Mouse (Mus musculus): ENCODE results near the gene Myo10.
"Not testable (repeated sequence)": the region's sequence is repeated elsewhere in the genome, so short reads cannot be mapped to it uniquely, and the experiment has no call there.

The Myo10 gene

GRCm38 (mm10) chr15:25715218-25715995, 93.1 kb downstream of the Myo10 start:
- ATAC-seq (ENCODE audit: insufficient number of reproducible peaks, low FRiP score, low TSS enrichment) = peak; percentile 60

- ATAC-seq (ENCODE audit: insufficient number of reproducible peaks, low FRiP score, low TSS enrichment) = no peak
Observed at GRCm38 (mm10) chr15:25715996-25716395, 93.7 kb downstream of the Myo10 start.

- ATAC-seq (ENCODE audit: insufficient number of reproducible peaks, low FRiP score, low TSS enrichment) = no peak
Observed at GRCm38 (mm10) chr15:25717006-25717405, 94.7 kb downstream of the Myo10 start.

- not testable (repeated sequence) for ATAC-seq (ENCODE audit: insufficient number of reproducible peaks, low FRiP score, low TSS enrichment)
Observed at GRCm38 (mm10) chr15:25718104-25718503, 95.8 kb downstream of the Myo10 start.

GRCm38 (mm10) chr15:25719270-25719669, 96.9 kb downstream of the Myo10 start:
- ATAC-seq (ENCODE audit: insufficient number of reproducible peaks, low FRiP score, low TSS enrichment) = no peak

- no peak for ATAC-seq (ENCODE audit: insufficient number of reproducible peaks, low FRiP score, low TSS enrichment)
Observed at GRCm38 (mm10) chr15:25720263-25720662, 97.9 kb downstream of the Myo10 start.

GRCm38 (mm10) chr15:25723281-25724113, 101.2 kb downstream of the Myo10 start:
- no peak for ATAC-seq (ENCODE audit: insufficient number of reproducible peaks, low FRiP score, low TSS enrichment)

GRCm38 (mm10) chr15:25724549-25724948, 102.2 kb downstream of the Myo10 start:
- no peak for ATAC-seq (ENCODE audit: insufficient number of reproducible peaks, low FRiP score, low TSS enrichment)

GRCm38 (mm10) chr15:25726814-25727213, 104.5 kb downstream of the Myo10 start:
- no peak for ATAC-seq (ENCODE audit: insufficient number of reproducible peaks, low FRiP score, low TSS enrichment)

- ATAC-seq (ENCODE audit: insufficient number of reproducible peaks, low FRiP score, low TSS enrichment) = no peak
Observed at GRCm38 (mm10) chr15:25728501-25728900, 106.2 kb downstream of the Myo10 start.

- ATAC-seq (ENCODE audit: insufficient number of reproducible peaks, low FRiP score, low TSS enrichment) = no peak
Observed at GRCm38 (mm10) chr15:25731053-25731452, 108.7 kb downstream of the Myo10 start.

GRCm38 (mm10) chr15:25732758-25733428, 110.6 kb downstream of the Myo10 start:
- no peak for ATAC-seq (ENCODE audit: insufficient number of reproducible peaks, low FRiP score, low TSS enrichment)

GRCm38 (mm10) chr15:25733739-25734430, 111.6 kb downstream of the Myo10 start:
- no peak for ATAC-seq (ENCODE audit: insufficient number of reproducible peaks, low FRiP score, low TSS enrichment)

GRCm38 (mm10) chr15:25736531-25736930, 114.2 kb downstream of the Myo10 start:
- ATAC-seq (ENCODE audit: insufficient number of reproducible peaks, low FRiP score, low TSS enrichment) = no peak

GRCm38 (mm10) chr15:25740271-25740670, 117.9 kb downstream of the Myo10 start:
- no peak for ATAC-seq (ENCODE audit: insufficient number of reproducible peaks, low FRiP score, low TSS enrichment)

GRCm38 (mm10) chr15:25742196-25742595, 119.9 kb downstream of the Myo10 start:
- ATAC-seq (ENCODE audit: insufficient number of reproducible peaks, low FRiP score, low TSS enrichment) = no peak

GRCm38 (mm10) chr15:25751510-25751909, 129.2 kb downstream of the Myo10 start:
- ATAC-seq (ENCODE audit: insufficient number of reproducible peaks, low FRiP score, low TSS enrichment) = no peak

- no peak for ATAC-seq (ENCODE audit: insufficient number of reproducible peaks, low FRiP score, low TSS enrichment)
Observed at GRCm38 (mm10) chr15:25752597-25752996, 130.3 kb downstream of the Myo10 start.

GRCm38 (mm10) chr15:25753003-25753402, 130.7 kb downstream of the Myo10 start:
- no peak for ATAC-seq (ENCODE audit: insufficient number of reproducible peaks, low FRiP score, low TSS enrichment)

- ATAC-seq (ENCODE audit: insufficient number of reproducible peaks, low FRiP score, low TSS enrichment) = no peak
Observed at GRCm38 (mm10) chr15:25753878-25754277, 131.6 kb downstream of the Myo10 start.
